Mouse (Mus musculus): ENCODE data around the gene Ptges. TPM values are rescaled to one million over a fixed set of nuclear protein-coding genes. Genes with fewer than 3 reads are reported as not detected.

Ptges gene
- polyA plus RNA-seq, 1 experiment from 2014 or later = 6.9 TPM

GRCm38 (mm10) chr2:30897291-30897690, 32.4 kb downstream of the Ptges start:
- no peaks in the 10 kb centered on the region; the same call in 1 of the 2 replicates for H3K4me1 ChIP-seq (ENCODE audit: control insufficient read depth, insufficient read depth, low read depth, low read length)
- H3K27ac ChIP-seq (ENCODE audit: low read depth, low read length) = no peak overlapping the region
- no peaks in the 10 kb centered on the region for H3K36me3 ChIP-seq (ENCODE audit: control insufficient read depth, insufficient read depth, low read length)
- no peaks in the 10 kb centered on the region for H3K9me3 ChIP-seq (ENCODE audit: control insufficient read depth, low read length)
- H3K4me3 ChIP-seq (ENCODE audit: low read length) = no peak overlapping the region
- H3K4me2 ChIP-seq (ENCODE audit: low read length) = no peak overlapping the region
- no peaks in the 10 kb centered on the region; the same call in 1 of the 2 replicates for H3K27me3 ChIP-seq (replicated peaks; ENCODE audit: control insufficient read depth, insufficient read depth, low read length)
- H3K9ac ChIP-seq (ENCODE audit: low read depth, low read length) = no peak overlapping the region
- no peak for ATAC-seq
- WGBS = 43% methylated on average over 6 of the region's 6 CpGs

GRCm38 (mm10) chr2:30893946-30894345, 35.7 kb downstream of the Ptges start:
- no peak overlapping the region for H3K4me2 ChIP-seq (ENCODE audit: low read length)
- H3K36me3 ChIP-seq (ENCODE audit: control insufficient read depth, insufficient read depth, low read length) = no peaks in the 10 kb centered on the region
- 93% methylated on average over 7 of the region's 7 CpGs for WGBS
- H3K9ac ChIP-seq (ENCODE audit: low read depth, low read length) = no peak overlapping the region
- H3K27me3 ChIP-seq (replicated peaks; ENCODE audit: control insufficient read depth, insufficient read depth, low read length) = no peaks in the 10 kb centered on the region
- H3K4me1 ChIP-seq (ENCODE audit: control insufficient read depth, insufficient read depth, low read depth, low read length) = no peaks in the 10 kb centered on the region; the same call in 1 of the 2 replicates
- ATAC-seq = no peak
- H3K4me3 ChIP-seq (ENCODE audit: low read length) = no peak overlapping the region
- H3K27ac ChIP-seq (ENCODE audit: low read depth, low read length) = no peak overlapping the region
- no peaks in the 10 kb centered on the region for H3K9me3 ChIP-seq (ENCODE audit: control insufficient read depth, low read length)

GRCm38 (mm10) chr2:30893399-30893798, 36.3 kb downstream of the Ptges start:
- H3K27me3 ChIP-seq (replicated peaks; ENCODE audit: control insufficient read depth, insufficient read depth, low read length) = no peaks in the 10 kb centered on the region
- ATAC-seq = no peak
- no peaks in the 10 kb centered on the region for H3K9me3 ChIP-seq (ENCODE audit: control insufficient read depth, low read length)
- 33% methylated on average over 6 of the region's 6 CpGs for WGBS
- H3K4me1 ChIP-seq (ENCODE audit: control insufficient read depth, insufficient read depth, low read depth, low read length) = no peaks in the 10 kb centered on the region; the same call in 1 of the 2 replicates
- no peaks in the 10 kb centered on the region for H3K36me3 ChIP-seq (ENCODE audit: control insufficient read depth, insufficient read depth, low read length)
- H3K4me3 ChIP-seq (ENCODE audit: low read length) = no peak overlapping the region
- H3K9ac ChIP-seq (ENCODE audit: low read depth, low read length) = no peak overlapping the region
- H3K27ac ChIP-seq (ENCODE audit: low read depth, low read length) = no peak overlapping the region
- no peak overlapping the region for H3K4me2 ChIP-seq (ENCODE audit: low read length)

GRCm38 (mm10) chr2:30891002-30891401, 38.7 kb downstream of the Ptges start:
- no peaks in the 10 kb centered on the region for H3K9me3 ChIP-seq (ENCODE audit: control insufficient read depth, low read length)
- H3K9ac ChIP-seq (ENCODE audit: low read depth, low read length) = no peak overlapping the region
- 0 out of 2 replicates have a peak, but pooled peaks cover under 1% of the 10 kb centered on the region for H3K4me1 ChIP-seq (ENCODE audit: control insufficient read depth, insufficient read depth, low read depth, low read length)
- no peak overlapping the region for H3K4me2 ChIP-seq (ENCODE audit: low read length)
- 8% methylated on average over 3 of the region's 3 CpGs for WGBS
- H3K27me3 ChIP-seq (replicated peaks; ENCODE audit: control insufficient read depth, insufficient read depth, low read length) = no peaks in the 10 kb centered on the region
- no peak for ATAC-seq
- no peak overlapping the region for H3K4me3 ChIP-seq (ENCODE audit: low read length)
- H3K27ac ChIP-seq (ENCODE audit: low read depth, low read length) = no peak overlapping the region
- no peaks in the 10 kb centered on the region for H3K36me3 ChIP-seq (ENCODE audit: control insufficient read depth, insufficient read depth, low read length)

GRCm38 (mm10) chr2:30885453-30886163, 44.1 kb downstream of the Ptges start:
- H3K27ac ChIP-seq (ENCODE audit: low read depth, low read length) = peak overlapping the region; percentile 50
- no peak overlapping the region for H3K9ac ChIP-seq (ENCODE audit: low read depth, low read length)
- H3K9me3 ChIP-seq (ENCODE audit: control insufficient read depth, low read length) = no peaks in the 10 kb centered on the region
- H3K36me3 ChIP-seq (ENCODE audit: control insufficient read depth, insufficient read depth, low read length) = no peaks in the 10 kb centered on the region
- H3K4me1 ChIP-seq (ENCODE audit: control insufficient read depth, insufficient read depth, low read depth, low read length) = 0 out of 2 replicates have a peak, but pooled peaks cover 5% of the 10 kb centered on the region
- no peaks in the 10 kb centered on the region for H3K27me3 ChIP-seq (replicated peaks; ENCODE audit: control insufficient read depth, insufficient read depth, low read length)
- 48% methylated on average over 9 of the region's 9 CpGs for WGBS
- peak; percentile 84 for ATAC-seq
- H3K4me2 ChIP-seq (ENCODE audit: low read length) = no peak overlapping the region
- H3K4me3 ChIP-seq (ENCODE audit: low read length) = no peak overlapping the region

- H3K27ac ChIP-seq (ENCODE audit: low read depth, low read length) = no peak overlapping the region
- H3K27me3 ChIP-seq (replicated peaks; ENCODE audit: control insufficient read depth, insufficient read depth, low read length) = no peaks in the 10 kb centered on the region
- WGBS = 96% methylated on average over 4 of the region's 4 CpGs
- H3K9me3 ChIP-seq (ENCODE audit: control insufficient read depth, low read length) = no peaks in the 10 kb centered on the region
- no peaks in the 10 kb centered on the region for H3K36me3 ChIP-seq (ENCODE audit: control insufficient read depth, insufficient read depth, low read length)
- H3K4me3 ChIP-seq (ENCODE audit: low read length) = no peak overlapping the region
- 0 out of 2 replicates have a peak, but pooled peaks cover 5% of the 10 kb centered on the region for H3K4me1 ChIP-seq (ENCODE audit: control insufficient read depth, insufficient read depth, low read depth, low read length)
- ATAC-seq = no peak
- H3K9ac ChIP-seq (ENCODE audit: low read depth, low read length) = no peak overlapping the region
- H3K4me2 ChIP-seq (ENCODE audit: low read length) = no peak overlapping the region
Measured at GRCm38 (mm10) chr2:30884852-30885373, 44.8 kb downstream of the Ptges start.

- ATAC-seq = no peak
- 87% methylated on average over 7 of the region's 7 CpGs for WGBS
- Histone ChIP-seq H3K27me3 (replicated peaks; ENCODE audit: control insufficient read depth, insufficient read depth, low read length) (no peaks in the 10 kb centered on the region), H3K9ac (ENCODE audit: low read depth, low read length) (no peak overlapping the region), H3K27ac (ENCODE audit: low read depth, low read length) (no peak overlapping the region), H3K9me3 (ENCODE audit: control insufficient read depth, low read length) (no peaks in the 10 kb centered on the region), H3K4me3 (ENCODE audit: low read length) (no peak overlapping the region), H3K4me1 (ENCODE audit: control insufficient read depth, insufficient read depth, low read depth, low read length) (0 out of 2 replicates have a peak, but pooled peaks cover 5% of the 10 kb centered on the region), H3K4me2 (ENCODE audit: low read length) (no peak overlapping the region), H3K36me3 (ENCODE audit: control insufficient read depth, insufficient read depth, low read length) (no peaks in the 10 kb centered on the region)
Measured at GRCm38 (mm10) chr2:30881215-30881614, 48.4 kb downstream of the Ptges start.

GRCm38 (mm10) chr2:30879481-30879880, 50.2 kb downstream of the Ptges start:
- H3K4me2 ChIP-seq (ENCODE audit: low read length) = no peak overlapping the region
- H3K9ac ChIP-seq (ENCODE audit: low read depth, low read length) = no peak overlapping the region
- H3K27me3 ChIP-seq (replicated peaks; ENCODE audit: control insufficient read depth, insufficient read depth, low read length) = no peaks in the 10 kb centered on the region
- H3K9me3 ChIP-seq (ENCODE audit: control insufficient read depth, low read length) = no peaks in the 10 kb centered on the region
- no peaks in the 10 kb centered on the region for H3K4me1 ChIP-seq (ENCODE audit: control insufficient read depth, insufficient read depth, low read depth, low read length)
- WGBS = 95% methylated on average over 15 of the region's 15 CpGs
- H3K4me3 ChIP-seq (ENCODE audit: low read length) = no peak overlapping the region
- no peak for ATAC-seq
- H3K27ac ChIP-seq (ENCODE audit: low read depth, low read length) = no peak overlapping the region
- H3K36me3 ChIP-seq (ENCODE audit: control insufficient read depth, insufficient read depth, low read length) = no peaks in the 10 kb centered on the region

GRCm38 (mm10) chr2:30875621-30876432, 53.8 kb downstream of the Ptges start:
- no peak overlapping the region for H3K9ac ChIP-seq (ENCODE audit: low read depth, low read length)
- H3K27ac ChIP-seq (ENCODE audit: low read depth, low read length) = no peak overlapping the region
- no peaks in the 10 kb centered on the region for H3K9me3 ChIP-seq (ENCODE audit: control insufficient read depth, low read length)
- WGBS = 44% methylated on average over 11 of the region's 11 CpGs
- no peak overlapping the region for H3K4me3 ChIP-seq (ENCODE audit: low read length)
- ATAC-seq = no peak
- H3K36me3 ChIP-seq (ENCODE audit: control insufficient read depth, insufficient read depth, low read length) = no peaks in the 10 kb centered on the region
- H3K27me3 ChIP-seq (replicated peaks; ENCODE audit: control insufficient read depth, insufficient read depth, low read length) = no peaks in the 10 kb centered on the region
- no peak overlapping the region for H3K4me2 ChIP-seq (ENCODE audit: low read length)
- peaks cover 2% of the 10 kb centered on the region; the same call in 1 of the 2 replicates for H3K4me1 ChIP-seq (ENCODE audit: control insufficient read depth, insufficient read depth, low read depth, low read length)
